Mouse (Mus musculus) cerebellum, adult 11 months (tissue): ENCODE measurements around the gene Mtx1.
"Not testable (repeated sequence)": the region's sequence is repeated elsewhere in the genome, so short reads cannot be mapped to it uniquely, and the experiment has no call there.

Source experiments
- DNase-seq: peaks from one replicate; pipeline ENCODE4 v3.0.0; 2022

Gene Mtx1

DNA sequence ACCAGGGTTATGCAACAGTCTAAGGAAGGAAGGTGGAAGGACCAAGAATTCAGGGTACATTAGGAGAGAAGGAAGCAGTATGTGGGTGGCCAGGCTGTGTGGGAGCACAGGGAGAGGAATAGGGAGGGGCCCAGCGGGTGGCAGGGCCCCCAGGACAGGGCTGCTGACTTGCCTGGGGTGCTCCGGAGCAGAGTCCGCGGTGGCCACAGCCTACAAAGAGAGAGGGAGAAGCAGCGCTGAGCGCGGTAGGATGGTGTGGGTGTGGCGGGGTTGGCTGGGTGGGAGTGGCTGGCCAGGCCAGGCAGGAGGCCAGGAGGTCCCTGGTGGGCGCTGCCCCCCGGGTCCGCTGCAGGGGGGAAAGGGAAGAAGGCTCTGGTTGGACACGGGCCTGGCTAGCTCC lies 11.6 kb upstream of the Mtx1 start:
- no peak for DNase-seq

DNA sequence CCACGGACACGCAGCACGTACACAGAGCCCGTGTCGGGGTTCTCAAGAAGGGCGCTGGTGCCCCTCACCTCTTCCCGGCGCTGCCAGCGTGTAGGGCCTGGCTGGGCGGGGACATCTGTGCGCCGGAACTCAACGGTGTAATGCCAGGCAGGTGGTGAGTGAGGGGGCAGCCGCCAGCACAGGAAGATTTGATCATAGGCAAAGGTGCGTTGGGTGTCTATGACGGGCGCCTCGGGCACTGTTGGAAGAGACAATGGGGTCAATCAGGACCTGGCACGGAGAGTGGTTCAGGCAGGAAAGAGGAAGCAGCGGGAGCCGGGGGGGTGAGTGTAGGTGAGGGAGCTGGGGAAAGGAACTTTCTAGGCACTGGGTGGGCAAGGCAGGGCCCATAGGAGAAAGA lies 10.8 kb upstream of the Mtx1 start:
- DNase-seq, result no peak

DNA sequence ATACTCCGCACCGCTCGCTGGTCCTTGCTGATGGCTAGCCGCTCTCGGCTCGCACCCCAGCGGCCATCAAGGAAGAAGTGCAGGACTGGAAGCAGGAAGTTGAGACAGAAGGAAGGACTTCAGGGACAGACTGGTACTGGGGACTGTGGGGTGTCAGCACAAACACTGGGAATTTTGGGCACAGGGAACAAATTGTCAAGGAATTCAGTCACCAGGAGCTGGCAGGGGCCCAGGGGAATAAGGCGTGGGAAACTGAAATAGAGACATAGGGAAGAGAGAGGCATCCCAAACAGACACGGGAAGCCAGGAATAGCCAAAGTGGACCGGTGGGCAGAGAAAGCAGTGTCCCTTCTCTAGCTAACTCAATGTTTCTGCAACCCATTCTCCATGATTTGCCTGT lies 9.6 kb upstream of the Mtx1 start:
- DNase-seq, result no peak

DNA sequence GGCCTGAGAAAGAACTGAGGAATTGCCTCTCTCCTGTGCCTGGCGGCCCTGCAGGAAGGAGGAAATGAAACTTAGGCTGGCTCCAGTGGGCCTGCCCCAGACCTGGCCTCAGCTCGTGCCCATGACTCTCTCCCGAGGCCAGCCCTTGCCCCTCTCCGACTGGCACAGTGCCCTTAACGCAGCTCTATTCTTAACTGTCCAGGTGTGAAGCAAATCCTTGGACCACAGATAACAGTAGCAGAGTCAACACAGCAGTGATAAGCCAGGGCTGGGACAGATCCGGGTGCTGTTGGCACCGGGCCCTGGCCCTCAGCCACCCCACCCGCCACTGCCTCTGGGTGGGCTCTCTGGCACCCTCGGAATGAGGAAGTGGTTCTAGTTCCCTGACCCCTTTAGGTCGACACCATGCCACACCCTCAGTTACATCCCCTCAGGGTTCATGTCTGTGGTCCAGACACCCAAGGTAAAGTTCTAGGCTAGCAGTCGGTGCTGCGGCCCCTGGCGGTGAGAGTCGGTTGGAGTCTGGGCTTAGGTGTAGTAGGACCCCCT lies 6.7 kb upstream of the Mtx1 start:
- no peak for DNase-seq

DNA sequence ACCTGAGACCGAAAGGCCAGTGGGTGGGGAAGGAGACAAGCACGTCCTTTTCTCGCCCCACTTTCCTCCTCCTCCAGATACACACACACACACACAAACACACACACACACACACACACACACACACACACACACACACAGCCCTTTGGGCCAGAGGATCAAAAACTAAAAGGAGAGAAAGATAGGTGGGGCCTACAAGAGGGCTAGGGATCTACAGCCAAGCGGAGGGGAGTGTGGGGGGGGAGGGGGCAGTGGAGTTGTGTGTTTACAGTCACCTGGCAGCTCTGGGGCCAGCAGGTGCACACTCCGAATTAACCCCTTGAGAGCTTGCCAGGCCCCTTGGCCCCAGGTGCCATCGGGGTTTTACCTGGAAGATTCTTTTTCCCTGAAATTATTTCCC lies 5.7 kb upstream of the Mtx1 start:
- DNase-seq, result no peak

DNA sequence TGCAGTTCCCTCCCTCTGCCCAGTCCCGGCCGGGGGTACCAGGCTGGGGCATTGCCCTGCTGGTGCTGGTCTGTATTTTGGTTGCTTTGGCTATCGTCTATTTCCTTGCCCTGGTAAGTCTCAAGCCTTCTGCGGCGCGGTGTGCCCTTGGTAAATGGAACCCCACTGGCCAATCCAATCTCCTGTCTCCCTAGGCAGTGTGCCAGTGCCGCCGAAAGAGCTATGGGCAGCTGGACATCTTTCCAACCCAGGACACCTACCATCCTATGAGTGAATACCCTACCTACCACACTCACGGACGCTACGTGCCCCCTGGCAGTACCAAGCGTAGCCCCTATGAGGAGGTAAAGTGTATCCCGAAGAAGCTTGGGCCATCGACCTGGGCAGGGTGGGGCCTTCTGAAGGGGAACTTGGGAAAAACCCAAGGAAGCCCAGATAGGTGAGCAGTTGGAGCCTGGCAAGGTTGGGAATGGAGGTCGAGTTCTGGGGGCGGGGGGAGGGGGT lies 4.9 kb upstream of the Mtx1 start:
- no peak for DNase-seq

DNA sequence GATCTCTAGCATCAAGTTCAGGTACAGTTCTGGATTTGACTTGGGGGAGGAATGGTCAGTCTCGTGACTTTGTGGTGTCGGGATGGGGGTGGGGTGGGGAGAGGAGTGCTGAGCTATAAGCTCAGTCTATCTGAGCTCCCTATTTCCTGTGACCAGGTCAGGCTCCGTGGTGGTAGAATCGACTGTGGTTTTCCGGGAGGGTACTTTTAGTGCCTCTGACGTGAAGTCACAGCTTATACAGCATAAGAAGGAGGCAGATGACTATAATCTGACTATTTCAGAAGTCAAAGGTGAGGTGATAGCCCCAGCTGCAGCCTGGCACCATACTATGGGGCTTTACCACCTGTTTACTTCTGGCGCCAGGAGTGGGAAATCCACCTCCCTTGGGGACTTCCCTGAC lies 4.5 kb upstream of the Mtx1 start:
- no peak for DNase-seq

DNA sequence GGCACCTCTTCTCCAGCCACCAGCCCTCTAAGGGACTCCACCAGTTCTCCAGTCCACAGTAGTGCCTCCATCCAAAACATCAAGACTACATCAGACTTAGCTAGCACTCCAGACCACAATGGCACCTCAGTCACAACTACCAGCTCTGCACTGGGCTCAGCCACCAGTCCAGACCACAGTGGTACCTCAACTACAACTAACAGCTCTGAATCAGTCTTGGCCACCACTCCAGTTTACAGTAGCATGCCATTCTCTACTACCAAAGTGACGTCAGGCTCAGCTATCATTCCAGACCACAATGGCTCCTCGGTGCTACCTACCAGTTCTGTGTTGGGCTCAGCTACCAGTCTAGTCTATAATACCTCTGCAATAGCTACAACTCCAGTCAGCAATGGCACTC lies 3.7 kb upstream of the Mtx1 start:
- DNase-seq, result no peak

DNA sequence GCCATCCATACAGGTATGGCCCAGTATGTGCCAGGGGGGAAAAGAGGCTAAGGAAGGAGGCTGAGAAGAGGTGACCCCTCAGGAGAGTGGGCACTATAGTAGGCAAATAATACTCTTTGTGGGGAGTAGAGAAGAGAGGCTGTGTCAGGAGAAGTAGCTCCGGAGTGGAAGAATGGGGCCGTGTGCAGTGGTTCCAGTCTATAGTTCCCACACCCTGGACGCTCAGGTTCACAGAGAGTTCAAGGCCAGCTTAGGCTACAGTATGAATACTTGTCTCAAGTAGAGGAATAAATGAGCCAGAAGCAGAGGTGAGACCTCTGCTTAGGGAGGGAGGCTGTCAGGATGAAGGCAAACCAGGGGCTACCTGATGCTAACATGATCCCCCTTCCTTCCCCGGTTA lies 2.4 kb upstream of the Mtx1 start:
- no peak for DNase-seq

DNA sequence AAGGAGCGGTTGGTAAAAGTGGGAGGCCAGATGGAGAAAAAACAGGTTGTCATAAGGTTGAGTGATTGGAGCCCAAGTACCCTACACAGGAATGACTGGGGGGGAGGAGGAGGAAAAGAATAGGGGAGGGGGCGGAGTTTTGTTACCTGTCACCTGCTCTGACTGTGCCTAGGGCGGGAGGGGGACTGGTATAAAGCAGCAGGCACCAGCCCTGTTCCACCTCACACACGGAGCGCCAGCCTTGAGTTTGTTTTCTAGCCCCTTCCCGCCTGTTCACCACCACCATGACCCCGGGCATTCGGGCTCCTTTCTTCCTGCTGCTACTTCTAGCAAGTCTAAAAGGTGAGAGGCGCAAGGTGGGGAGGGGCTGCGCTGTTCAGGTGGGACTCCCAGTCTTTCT lies 1.9 kb upstream of the Mtx1 start, which contains the start of gene Muc1:
Muc1 (plus strand) TSS at position 222 of the 400 bp plus-strand sequence.
- DNase-seq, result no peak

DNA sequence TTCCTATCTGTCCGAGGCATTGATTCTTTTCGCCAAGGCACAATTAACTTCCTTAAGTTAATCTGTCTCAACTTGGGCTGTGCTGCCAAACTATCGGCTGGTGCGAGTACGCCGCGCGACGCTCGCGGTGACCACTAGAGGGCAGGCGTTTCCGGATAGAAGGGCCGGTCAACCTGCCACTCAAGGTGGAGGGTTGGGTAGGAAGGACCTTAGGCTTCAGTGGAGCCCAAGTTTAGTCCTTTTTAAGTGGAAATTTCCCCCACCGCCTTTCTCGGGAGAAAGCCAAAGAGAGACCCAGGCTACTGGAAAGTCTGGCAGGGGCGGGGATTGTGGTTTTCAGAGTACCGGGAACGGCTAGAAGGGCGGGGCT lies 1.3 kb upstream of the Mtx1 start:
- DNase-seq, result peak; percentile 81

DNA sequence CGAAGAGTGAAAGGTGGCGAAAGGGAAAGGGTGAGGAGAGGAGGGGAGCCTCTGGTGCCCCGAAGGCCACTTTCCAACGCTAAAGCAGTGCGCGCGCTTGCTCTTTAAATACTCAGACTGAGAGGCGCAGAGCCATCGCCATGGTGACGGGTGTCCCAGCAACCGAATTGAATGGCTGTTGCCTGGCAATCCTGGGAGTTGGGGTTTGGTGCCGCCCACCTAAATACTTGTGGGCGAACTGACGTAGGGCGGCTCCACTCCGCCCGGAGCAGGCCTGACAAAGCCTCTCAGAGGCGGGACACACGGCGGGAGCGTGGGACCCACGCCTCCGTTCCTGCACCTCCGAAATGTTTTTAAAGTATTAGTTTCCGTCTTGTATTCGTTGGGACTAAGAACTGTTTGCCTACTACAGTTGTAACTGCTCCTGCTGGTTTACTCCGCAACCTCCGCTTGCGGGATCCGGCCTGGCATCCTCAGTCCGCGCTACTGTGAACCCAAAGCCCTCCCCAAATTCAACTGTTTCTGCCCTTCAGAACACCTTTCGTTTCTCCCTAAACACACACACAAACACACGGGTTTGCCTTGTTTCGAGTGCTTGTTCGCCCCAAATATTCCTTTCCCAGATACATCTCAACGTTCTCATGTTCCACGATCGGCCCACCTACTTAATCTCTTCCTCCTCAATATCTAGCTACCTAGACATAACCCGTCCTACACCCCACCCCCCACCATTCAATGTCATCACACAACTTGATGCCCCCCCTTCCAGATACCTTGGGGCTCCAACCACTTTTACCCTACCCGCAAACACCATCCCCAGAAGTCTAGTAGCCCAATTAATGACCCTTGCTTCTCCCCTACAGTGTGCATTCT lies 655 bp upstream of the Mtx1 start:
- no peak for DNase-seq

DNA sequence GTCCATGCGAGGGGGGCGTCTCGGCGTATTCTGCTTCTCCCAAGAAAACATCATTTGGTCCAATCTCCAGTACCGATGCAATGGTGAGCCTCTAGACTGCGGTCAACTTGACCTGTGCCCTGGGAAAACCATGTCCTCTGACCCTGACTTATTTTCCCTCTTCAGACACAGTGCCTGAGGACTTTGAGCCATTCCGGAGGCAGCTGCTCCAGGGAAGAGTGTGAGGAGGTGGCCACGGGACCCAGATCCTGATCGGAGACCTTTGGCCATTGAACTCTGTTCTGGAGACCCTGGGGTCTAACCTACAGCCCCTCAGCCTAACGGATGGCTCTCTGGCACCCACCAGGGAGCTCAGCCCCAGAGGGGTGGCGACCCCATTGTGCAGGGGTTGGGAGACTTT lies 527 bp downstream of the Mtx1 start:
- no peak for DNase-seq

DNA sequence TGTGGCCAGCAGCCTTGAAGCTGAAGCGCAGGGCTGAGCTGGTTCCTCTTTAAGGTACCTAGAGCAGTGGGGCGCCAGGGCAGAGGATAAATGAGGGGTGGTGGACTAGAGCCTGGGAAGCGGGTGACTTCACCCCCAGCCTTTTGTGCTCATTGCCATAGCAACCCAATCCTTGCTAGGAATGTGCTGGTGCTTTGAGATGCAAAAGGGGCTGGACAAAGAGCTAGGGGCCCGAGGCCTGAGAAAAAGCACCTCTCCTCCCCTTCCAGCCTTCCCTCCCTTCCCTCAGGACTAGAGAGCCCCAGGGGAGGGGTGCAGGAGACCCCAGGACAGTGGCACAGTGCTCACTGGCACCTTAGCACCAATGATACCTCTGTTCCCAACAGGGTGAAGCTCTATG lies 970 bp downstream of the Mtx1 start:
- no peak for DNase-seq

DNA sequence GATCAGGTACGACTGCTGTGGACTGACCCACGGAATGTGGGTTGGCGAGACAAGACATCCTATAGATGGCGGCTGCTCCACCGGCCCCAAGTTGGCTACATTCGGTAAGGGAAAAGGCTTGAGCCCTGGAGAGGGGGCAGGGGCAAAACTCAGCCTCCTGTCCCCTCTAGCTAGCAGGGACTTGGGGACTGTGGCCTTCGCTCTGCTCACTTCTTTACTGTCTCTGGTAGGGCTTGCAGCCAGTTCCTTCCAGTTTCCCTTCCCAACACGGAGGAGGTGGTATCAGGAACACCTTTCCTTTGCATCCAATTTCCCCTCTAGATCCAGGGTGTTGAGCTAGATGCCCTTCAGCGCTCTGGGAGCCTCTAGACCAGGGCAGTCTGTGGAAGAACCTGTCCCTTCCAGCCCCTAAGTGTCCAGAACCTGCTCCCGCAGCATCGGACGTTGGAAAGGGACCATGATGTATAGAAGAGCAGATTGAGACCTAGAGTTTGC lies 1.5 kb downstream of the Mtx1 start:
- no peak for DNase-seq

DNA sequence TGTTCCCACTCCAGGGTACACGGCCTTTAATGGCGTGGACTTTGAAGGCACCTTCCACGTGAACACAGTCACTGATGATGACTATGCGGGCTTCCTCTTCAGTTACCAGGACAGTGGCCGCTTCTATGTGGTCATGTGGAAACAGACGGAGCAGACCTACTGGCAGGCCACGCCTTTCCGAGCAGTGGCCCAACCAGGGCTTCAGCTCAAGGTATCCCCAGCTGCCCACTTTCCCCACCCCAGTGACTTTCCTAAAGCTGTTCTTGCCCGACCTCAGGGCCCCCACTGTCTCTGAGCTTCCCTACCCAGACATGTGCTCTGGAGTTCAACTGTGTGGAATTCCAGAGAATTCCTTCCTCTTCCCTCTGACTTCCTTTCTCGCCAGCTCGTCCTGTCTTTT lies 2.1 kb downstream of the Mtx1 start:
- DNase-seq, result no peak

DNA sequence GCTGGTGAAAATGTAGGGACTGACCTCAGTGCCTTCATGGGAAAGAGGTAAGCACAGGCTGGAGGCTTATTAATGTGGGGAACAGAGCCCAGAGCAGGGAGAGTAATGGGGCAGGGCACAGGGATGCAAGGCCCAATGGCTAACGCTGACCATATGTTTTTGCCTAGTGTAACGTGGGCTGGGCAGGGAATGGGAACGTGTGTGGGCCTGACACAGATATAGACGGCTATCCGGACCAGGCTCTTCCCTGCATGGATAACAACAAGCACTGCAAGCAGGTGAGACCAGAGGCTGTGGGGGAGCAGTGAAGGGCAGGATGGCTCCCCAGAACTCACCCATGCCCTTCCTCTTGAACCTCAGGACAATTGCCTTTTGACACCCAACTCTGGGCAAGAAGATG lies 5.7 kb downstream of the Mtx1 start:
- no peak for DNase-seq

DNA sequence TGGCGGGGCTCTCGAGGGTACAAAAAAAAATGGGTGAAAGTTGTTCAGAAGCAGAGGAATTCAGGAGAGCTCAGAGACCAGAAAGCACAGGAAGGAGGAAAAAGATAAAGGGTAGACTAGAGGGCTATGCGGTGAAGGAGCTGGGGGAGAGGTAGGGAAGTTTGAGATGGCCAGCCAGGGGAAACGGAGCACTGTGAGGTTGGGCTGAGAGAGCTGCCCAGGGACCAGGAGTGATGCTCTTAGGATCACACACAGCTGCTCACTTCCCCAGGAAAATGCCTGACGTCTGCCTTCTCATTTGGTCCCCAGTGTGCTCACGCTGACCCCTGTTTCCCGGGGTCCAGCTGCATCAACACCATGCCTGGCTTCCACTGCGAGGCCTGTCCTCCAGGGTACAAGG lies 7.3 kb downstream of the Mtx1 start:
- no peak for DNase-seq

DNA sequence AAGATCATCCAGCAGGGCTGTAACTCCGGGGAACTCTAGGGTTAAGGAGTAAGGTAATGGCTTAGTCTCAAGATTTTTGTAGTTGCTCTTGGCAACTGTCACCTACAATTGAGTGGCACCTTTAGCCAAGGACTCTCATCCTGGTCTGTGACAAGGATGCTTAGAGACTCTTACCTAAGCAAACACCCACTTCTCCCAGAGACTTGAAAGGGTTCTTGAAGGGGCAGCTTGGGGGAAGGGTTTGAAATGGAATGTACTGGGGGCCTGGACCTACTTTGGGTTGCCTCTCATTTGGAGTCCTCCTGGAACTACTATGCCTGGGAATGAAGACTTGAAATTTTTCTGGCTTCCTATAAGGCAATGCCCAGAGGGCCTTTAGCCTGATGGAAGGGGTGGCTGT lies 8.6 kb downstream of the Mtx1 start:
- no peak for DNase-seq

DNA sequence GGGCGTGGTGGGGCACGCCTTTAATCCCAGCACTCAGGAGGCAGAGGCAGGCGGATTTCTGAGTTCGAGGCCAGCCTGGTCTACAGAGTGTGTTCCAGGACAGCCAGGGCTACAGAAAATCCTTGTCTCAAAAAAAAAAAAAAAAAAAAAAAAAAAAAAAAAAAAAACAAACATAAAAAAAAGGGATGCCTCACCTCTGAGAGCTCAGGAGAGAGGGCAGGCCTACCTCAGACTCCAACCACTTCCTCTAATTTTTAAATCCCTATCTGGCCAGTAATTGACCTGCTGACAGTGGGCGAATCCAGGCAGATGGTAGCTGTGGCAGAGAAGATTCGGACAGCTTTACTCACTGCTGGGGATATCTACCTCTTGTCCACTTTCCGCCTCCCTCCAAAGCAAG lies 10.5 kb downstream of the Mtx1 start:
- not testable (repeated sequence) for DNase-seq

DNA sequence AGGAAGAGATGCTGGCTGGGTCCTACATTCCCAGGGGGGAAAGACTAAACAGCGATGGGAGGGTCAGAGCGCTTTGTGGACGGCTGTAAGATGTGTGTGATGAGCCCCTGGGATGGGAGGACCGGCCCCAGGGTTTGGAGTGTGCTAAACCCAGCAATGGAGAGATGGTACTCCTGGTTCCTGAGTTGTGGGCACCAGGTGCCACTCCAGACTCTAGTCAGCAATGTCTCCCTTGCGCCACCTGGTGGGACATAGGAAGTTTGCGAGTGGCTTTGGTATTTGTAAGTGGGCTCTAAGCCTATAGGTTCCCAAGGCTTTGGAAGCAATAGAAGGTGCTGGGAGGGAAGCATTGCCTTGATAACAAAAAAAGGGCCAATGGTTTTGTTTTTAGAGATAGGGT lies 11.0 kb downstream of the Mtx1 start:
- peak; percentile 81 for DNase-seq

DNA sequence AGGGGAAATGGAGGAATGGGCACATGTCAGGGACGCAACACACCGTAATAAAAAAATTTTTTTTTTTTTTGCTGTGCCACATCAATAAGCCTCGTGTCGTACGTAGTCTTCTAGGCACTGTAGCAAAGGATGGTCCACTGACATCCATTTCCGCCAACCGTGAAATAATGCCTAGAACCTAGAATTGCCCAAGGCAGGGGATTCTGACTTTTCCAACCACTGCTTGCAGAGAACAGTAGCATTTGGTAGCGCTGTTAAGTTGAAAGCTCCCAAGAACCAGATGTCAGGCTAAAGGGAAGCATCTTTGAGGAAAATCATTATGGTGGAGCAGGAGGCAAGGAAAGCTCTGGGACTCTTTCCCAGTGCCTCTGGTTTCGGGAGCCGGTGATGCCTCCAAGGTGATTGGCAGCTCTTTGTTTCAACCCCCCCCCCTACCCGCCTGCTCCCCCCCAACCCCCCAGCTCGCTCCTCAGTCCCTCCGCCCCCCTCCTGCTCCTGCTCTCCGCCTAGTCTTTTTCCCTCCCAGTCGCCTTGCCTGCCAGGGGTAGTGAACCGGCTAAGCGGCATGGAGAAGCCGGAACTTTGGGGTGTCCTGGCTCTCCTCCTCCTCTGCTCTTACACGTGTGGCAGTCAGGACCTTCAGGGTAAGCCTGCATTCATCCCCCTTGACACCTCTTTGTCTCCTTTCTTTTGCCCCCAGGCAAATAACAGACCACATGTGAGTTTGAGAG lies 12.0 kb downstream of the Mtx1 start, which contains the start of gene Thbs3:
Thbs3 (plus strand) TSS at position 500 of the 731 bp plus-strand sequence.
- no peak for DNase-seq

DNA sequence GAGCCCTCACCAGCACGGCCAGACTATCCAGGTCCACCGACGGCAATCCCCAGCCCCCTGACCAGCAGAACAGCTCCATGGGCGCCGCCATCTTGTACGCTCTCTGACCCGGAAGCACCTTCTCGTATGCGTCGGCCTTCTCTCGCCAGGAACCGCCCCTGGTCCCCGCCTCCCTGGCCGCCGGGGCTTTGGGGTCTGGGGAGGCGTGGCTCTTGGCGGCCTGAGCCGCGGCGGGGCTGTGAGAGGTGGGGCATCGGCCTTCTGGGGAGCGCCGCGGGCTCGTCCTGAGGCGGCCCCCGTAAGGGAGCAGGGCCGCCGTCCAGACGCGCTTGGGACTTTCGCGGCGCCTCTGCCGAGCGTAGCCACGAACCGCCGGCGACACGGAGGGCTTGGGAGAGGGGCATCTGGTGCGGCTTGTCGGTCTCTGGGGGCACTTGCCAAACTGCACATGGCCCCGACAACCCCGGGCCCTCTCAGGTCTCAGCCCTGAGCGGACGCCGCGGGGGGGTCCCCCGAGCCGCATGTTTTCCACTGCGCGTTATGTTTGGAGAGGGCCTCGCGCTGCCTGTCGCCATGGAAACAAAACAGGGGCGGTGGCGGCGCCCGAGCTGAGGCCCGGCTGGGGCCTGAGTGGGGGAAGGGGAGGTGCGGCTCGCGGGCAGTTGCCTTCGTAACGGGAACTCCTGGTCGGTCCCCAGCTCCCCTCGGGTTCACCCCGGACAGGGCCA lies 12.9 kb downstream of the Mtx1 start:
- peak; percentile 84 for DNase-seq
